Mouse (Mus musculus): Measurements from ENCODE around the gene I830077J02Rik. TPM values are rescaled to one million over a fixed set of nuclear protein-coding genes. Genes with fewer than 3 reads are reported as not detected.

I830077J02Rik gene
- total RNA-seq (2021), result 1 to 10 TPM in 1 of 2 experiments, under 1 TPM in 1; 0.28 to 1.0 TPM
- long read RNA-seq, result 0 reads

- DNase-seq (ENCODE audit: low spot score in 2 of 2), result no peak
Measured at GRCm38 (mm10) chr3:105932240-105933071, at the start of gene I830077J02Rik. Gene I830077J02Rik (minus strand): TSS chr3:105932664.

- no peak for DNase-seq (ENCODE audit: low spot score in 2 of 2)
Measured at GRCm38 (mm10) chr3:105974174-105974573, 41.7 kb upstream of the I830077J02Rik start.

- DNase-seq (ENCODE audit: low spot score in 2 of 2), result no peak
Measured at GRCm38 (mm10) chr3:105973411-105973810, 40.9 kb upstream of the I830077J02Rik start, which contains the start of gene Ovgp1. Gene Ovgp1 (plus strand): TSS chr3:105973711.

- no peak for DNase-seq (ENCODE audit: low spot score in 2 of 2)
Measured at GRCm38 (mm10) chr3:105971831-105972446, 39.5 kb upstream of the I830077J02Rik start.

GRCm38 (mm10) chr3:105960700-105961099, 28.2 kb upstream of the I830077J02Rik start:
- DNase-seq (ENCODE audit: low spot score in 2 of 2), result no peak

- DNase-seq (ENCODE audit: low spot score in 2 of 2), result no peak
Measured at GRCm38 (mm10) chr3:105959999-105960398, 27.5 kb upstream of the I830077J02Rik start, which contains the start of gene Atp5f1. Gene Atp5f1 (minus strand): TSS chr3:105960099.

GRCm38 (mm10) chr3:105959585-105959984, 27.1 kb upstream of the I830077J02Rik start:
- no peak for DNase-seq (ENCODE audit: low spot score in 2 of 2)

GRCm38 (mm10) chr3:105958974-105959580, 26.6 kb upstream of the I830077J02Rik start, which contains the start of gene Wdr77:
Gene Wdr77 (plus strand): TSS chr3:105959369.
- DNase-seq (ENCODE audit: low spot score in 2 of 2), result peak; percentile 92 to 97

- DNase-seq (ENCODE audit: low spot score in 2 of 2), result no peak
Measured at GRCm38 (mm10) chr3:105958204-105958603, 25.7 kb upstream of the I830077J02Rik start.

- DNase-seq (ENCODE audit: low spot score in 2 of 2), result no peak
Measured at GRCm38 (mm10) chr3:105957235-105957634, 24.8 kb upstream of the I830077J02Rik start.

GRCm38 (mm10) chr3:105951348-105951747, 18.9 kb upstream of the I830077J02Rik start:
- DNase-seq (ENCODE audit: low spot score in 2 of 2), result no peak

- DNase-seq (ENCODE audit: low spot score in 2 of 2), result no peak
Measured at GRCm38 (mm10) chr3:105936111-105936510, 3.6 kb upstream of the I830077J02Rik start.

GRCm38 (mm10) chr3:105935033-105935432, 2.6 kb upstream of the I830077J02Rik start:
- no peak for DNase-seq (ENCODE audit: low spot score in 2 of 2)

- no peak for DNase-seq (ENCODE audit: low spot score in 2 of 2)
Measured at GRCm38 (mm10) chr3:105933926-105934325, 1.5 kb upstream of the I830077J02Rik start.

- no peak for DNase-seq (ENCODE audit: low spot score in 2 of 2)
Measured at GRCm38 (mm10) chr3:105931095-105931494, 1.4 kb downstream of the I830077J02Rik start.

- no peak for DNase-seq (ENCODE audit: low spot score in 2 of 2)
Measured at GRCm38 (mm10) chr3:105929821-105930220, 2.6 kb downstream of the I830077J02Rik start.

GRCm38 (mm10) chr3:105928781-105929180, 3.7 kb downstream of the I830077J02Rik start:
- DNase-seq (ENCODE audit: low spot score in 2 of 2), result no peak

GRCm38 (mm10) chr3:105928195-105928569, 4.3 kb downstream of the I830077J02Rik start:
- DNase-seq (ENCODE audit: low spot score in 2 of 2), result no peak

- DNase-seq (ENCODE audit: low spot score in 2 of 2), result no peak
Measured at GRCm38 (mm10) chr3:105927561-105928194, 4.8 kb downstream of the I830077J02Rik start.

GRCm38 (mm10) chr3:105924616-105925015, 7.8 kb downstream of the I830077J02Rik start:
- no peak for DNase-seq (ENCODE audit: low spot score in 2 of 2)

GRCm38 (mm10) chr3:105921959-105922358, 10.5 kb downstream of the I830077J02Rik start:
- DNase-seq (ENCODE audit: low spot score in 2 of 2), result no peak
